Mouse (Mus musculus) left cerebral cortex, adult 8-10 months (tissue): ENCODE results near the gene Mecr. TPM values are rescaled to one million over a fixed set of nuclear protein-coding genes. Genes with fewer than 3 reads are reported as not detected.

Experiments
- total RNA-seq, 4 experiments: library from RNA; stranded (reverse); gene quantifications; 2 replicates each; pipeline ENCODE4 v1.2.4; 2022

The Mecr gene
- total RNA-seq, 4 experiments from 2014 or later: 26.4 to 33.9 (median 31.3) TPM

Other genes with a start within 250 kb of the Mecr start
- 10 to 100 TPM; 33.5 to 45.1 (median 43.5) TPM for gene Ptpru, start 5.2 kb upstream of the Mecr start, total RNA-seq
- gene Srsf4, start 30.1 kb downstream of the Mecr start, total RNA-seq: 10 to 100 TPM; 59.8 to 68.7 (median 65.7) TPM
- gene Tmem200b, start 78.3 kb downstream of the Mecr start, total RNA-seq: 10 to 100 TPM in 3 of 4 experiments, 1 to 10 TPM in 1; 9.5 to 11.6 (median 10.2) TPM
- under 1 TPM in 2 of 4 experiments, not detected in 2; 0.15 to 0.33 TPM for gene Gm10300, start 231.2 kb downstream of the Mecr start, total RNA-seq
- gene Epb41, start 231.9 kb downstream of the Mecr start, total RNA-seq: 10 to 100 TPM; 50.5 to 60.6 (median 55.6) TPM